Mouse (Mus musculus): ENCODE data around the gene Zkscan14.

DNA sequence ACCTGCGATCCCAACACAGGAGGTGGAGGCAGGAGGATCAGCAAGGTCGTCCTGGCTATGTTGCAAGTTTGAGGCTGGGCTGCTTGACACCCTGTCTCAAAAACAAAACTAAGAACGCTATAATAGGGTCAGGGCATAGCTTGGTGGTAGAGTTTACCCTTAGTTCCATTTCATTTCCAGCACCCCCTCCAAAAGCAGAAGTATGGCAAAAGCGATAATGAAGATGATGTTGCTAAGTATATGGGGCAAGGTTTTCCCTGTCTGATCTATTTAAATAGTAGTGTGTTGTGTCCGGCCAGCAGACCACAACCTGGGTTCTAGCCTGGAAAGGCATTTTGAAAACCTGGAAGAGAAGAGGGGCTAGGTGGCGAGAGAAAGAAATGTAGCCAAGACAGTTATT, 6.3 kb upstream of the Zkscan14 start:
- TF ChIP-seq POLR2A (IDR thresholded peaks at IDR 0.05; ENCODE audit: extremely low read depth, insufficient read depth, low read length), result no peak
- no peak for TF ChIP-seq CTCF (IDR thresholded peaks at IDR 0.05; ENCODE audit: extremely low read depth, insufficient read depth, low read length)
